In the genomic region with DNA sequence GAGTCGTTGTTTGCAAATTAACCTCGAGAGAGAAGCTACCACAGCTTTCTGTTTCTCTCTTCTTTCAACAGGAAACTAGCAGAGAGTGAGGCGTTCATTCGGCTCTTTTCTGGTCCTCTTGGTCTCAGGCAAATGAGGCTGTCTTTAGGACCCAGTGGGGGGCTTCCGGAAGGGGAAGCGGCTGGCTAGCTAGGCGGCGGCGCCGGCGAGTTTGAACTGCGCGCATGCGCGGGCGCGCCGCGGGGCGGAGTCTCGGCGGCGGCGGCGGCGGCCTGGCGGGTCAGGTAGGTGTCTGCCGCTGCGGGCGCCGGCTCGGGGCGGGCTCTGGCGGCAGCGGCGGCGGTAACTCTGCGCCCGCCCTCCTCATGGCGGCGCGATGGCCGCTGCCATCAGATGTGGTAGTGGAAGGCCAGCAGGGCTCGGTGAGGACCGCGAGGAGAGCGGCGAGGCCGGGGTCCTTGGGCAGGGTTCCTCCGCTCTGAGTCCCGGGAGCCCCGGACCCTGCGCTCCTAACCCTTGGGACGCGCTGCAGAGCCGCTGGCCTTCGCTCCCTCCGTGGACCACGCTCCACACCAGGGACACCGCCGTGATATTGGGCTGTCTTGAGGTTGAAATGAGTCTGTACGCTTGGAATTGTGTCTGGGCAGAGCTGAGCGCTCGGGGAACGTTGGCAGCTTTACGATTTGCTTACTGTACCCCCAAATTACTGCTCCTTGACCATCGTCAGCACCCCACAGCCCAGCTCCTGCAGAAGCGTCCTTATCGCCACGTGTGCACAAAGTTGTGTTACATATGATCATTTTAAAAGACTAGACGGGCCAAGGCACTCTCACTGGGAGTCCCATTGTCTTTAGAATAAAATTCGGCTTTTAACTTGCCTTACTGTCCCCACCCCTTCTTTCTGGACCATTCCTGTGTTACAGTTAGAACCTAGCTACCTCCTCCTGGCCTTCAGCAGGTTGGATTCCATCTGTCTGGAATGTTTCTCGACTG, we compare ENCODE assay signal across 8 mouse cellular contexts. TPM values are rescaled to one million over a fixed set of nuclear protein-coding genes. Genes with fewer than 3 reads are reported as not detected.
DNase-seq lines count a peak whose midpoint lies in the region; ATAC-seq and TF ChIP-seq lines count a peak whose summit lies in the region.

Gene Efcab11, minus strand, starts transcription at position 171 of the 993 bp plus-strand sequence.
Gene Tdp1, plus strand, starts transcription at position 249 of the 993 bp plus-strand sequence.

- under 1% methylated on average over 73 of the region's 73 CpGs for WGBS in heart, embryonic 15.5 days
- WGBS in liver, embryonic 14.5 days (ENCODE audit: insufficient replicate concordance): under 1% methylated on average over 62 of the region's 73 CpGs
- WGBS in neural tube, embryonic 11.5 days: under 1% methylated on average over 65 of the region's 73 CpGs
- WGBS in stomach, postnatal 0 days: under 1% methylated on average over 67 of the region's 73 CpGs

- peak within 1 kb of the TSS; percentile 89 for H3K9ac ChIP-seq in heart, embryonic 15.5 days
- H3K9ac ChIP-seq in liver, embryonic 14.5 days (replicated peaks): peak within 1 kb of the TSS; percentile 87
- peak within 1 kb of the TSS; percentile 90 for H3K9ac ChIP-seq in neural tube, embryonic 11.5 days (ENCODE audit: low read length)
- H3K9ac ChIP-seq in stomach, postnatal 0 days (ENCODE audit: low read length): peak within 1 kb of the TSS; percentile 82

- ATAC-seq in heart, embryonic 15.5 days (replicated peaks; ENCODE audit: insufficient number of reproducible peaks, insufficient read depth, low FRiP score, low read depth): peak; percentile 87
- peak; percentile 82 for ATAC-seq in liver, embryonic 14.5 days (ENCODE audit: insufficient read depth)
- ATAC-seq in neural tube, embryonic 11.5 days (ENCODE audit: insufficient read depth, low FRiP score, low TSS enrichment): peak; percentile 69
- peak; percentile 92 for ATAC-seq in stomach, postnatal 0 days (ENCODE audit: low FRiP score, low TSS enrichment)

- H3K4me3 ChIP-seq in brown adipose tissue, adult 24 weeks (ENCODE audit: insufficient read depth, low read depth, low read length): peak within 1 kb of the TSS; percentile 91
- H3K4me3 ChIP-seq in heart, embryonic 15.5 days: peak within 1 kb of the TSS; percentile 89
- H3K4me3 ChIP-seq in liver, embryonic 14.5 days (ENCODE audit: insufficient read depth in 1 of 2, low read depth in 2 of 2, low read length in 2 of 2): peak within 1 kb of the TSS; percentile 84 to 95
- peak within 1 kb of the TSS; percentile 78 for H3K4me3 ChIP-seq in neural tube, embryonic 11.5 days (ENCODE audit: low read depth, low read length)
- peak within 1 kb of the TSS; percentile 76 for H3K4me3 ChIP-seq in stomach, postnatal 0 days (ENCODE audit: low read depth, low read length)

- no peak for TF ChIP-seq EP300 in liver, embryonic 14.5 days (IDR thresholded peaks at IDR 0.05; ENCODE audit: low read depth)
- TF ChIP-seq EP300 in stomach, postnatal 0 days (optimal IDR thresholded peaks at IDR 0.05): no peak

- H3K9me3 ChIP-seq in heart, embryonic 15.5 days (replicated peaks): no peaks in the 10 kb centered on the region
- no peaks in the 10 kb centered on the region for H3K9me3 ChIP-seq in liver, embryonic 14.5 days (ENCODE audit: control insufficient read depth, low read length)
- no peaks in the 10 kb centered on the region for H3K9me3 ChIP-seq in neural tube, embryonic 11.5 days (ENCODE audit: control insufficient read depth, low read length)
- H3K9me3 ChIP-seq in stomach, postnatal 0 days (ENCODE audit: control insufficient read depth, low read length): no peaks in the 10 kb centered on the region

- H3K27me3 ChIP-seq in heart, embryonic 15.5 days: no peaks in the 10 kb centered on the region
- H3K27me3 ChIP-seq in liver, embryonic 14.5 days (ENCODE audit: control insufficient read depth, insufficient read depth, low read length): no peaks in the 10 kb centered on the region
- H3K27me3 ChIP-seq in neural tube, embryonic 11.5 days (ENCODE audit: control insufficient read depth, insufficient read depth, low read length): no peaks in the 10 kb centered on the region
- no peaks in the 10 kb centered on the region for H3K27me3 ChIP-seq in stomach, postnatal 0 days (ENCODE audit: control insufficient read depth, insufficient read depth, low read length)

- no peaks in the 10 kb centered on the region for H3K4me1 ChIP-seq in brown adipose tissue, adult 24 weeks (ENCODE audit: control insufficient read depth, insufficient read depth, insufficient read length, low read length)
- H3K4me1 ChIP-seq in heart, embryonic 15.5 days (replicated peaks): peaks cover 25% of the 10 kb centered on the region
- H3K4me1 ChIP-seq in liver, embryonic 14.5 days (replicated peaks; ENCODE audit: control insufficient read depth in 2 of 2, insufficient read depth in 2 of 2, low read length in 1 of 2): peaks cover 15 to 17% of the 10 kb centered on the region in 2 experiments
- peaks cover 13% of the 10 kb centered on the region for H3K4me1 ChIP-seq in neural tube, embryonic 11.5 days (ENCODE audit: control insufficient read depth, insufficient read depth, low read length)
- H3K4me1 ChIP-seq in stomach, postnatal 0 days (replicated peaks; ENCODE audit: control insufficient read depth, insufficient read depth): no peaks in the 10 kb centered on the region

- H3K36me3 ChIP-seq in heart, embryonic 15.5 days: no peaks in the 10 kb centered on the region
- no peaks in the 10 kb centered on the region for H3K36me3 ChIP-seq in liver, embryonic 14.5 days (replicated peaks; ENCODE audit: control insufficient read depth, insufficient read depth, low read depth)
- H3K36me3 ChIP-seq in neural tube, embryonic 11.5 days (ENCODE audit: control insufficient read depth, insufficient read depth, low read length): no peaks in the 10 kb centered on the region; the same call in 1 of the 2 replicates
- no peaks in the 10 kb centered on the region for H3K36me3 ChIP-seq in stomach, postnatal 0 days (ENCODE audit: control insufficient read depth, insufficient read depth, low read length)

- peak within 1 kb of the TSS; percentile 66 for H3K27ac ChIP-seq in brown adipose tissue, adult 24 weeks (replicated peaks; ENCODE audit: low read depth, low read length)
- H3K27ac ChIP-seq in heart, embryonic 15.5 days: peak within 1 kb of the TSS; percentile 91
- peak within 1 kb of the TSS; percentile 92 for H3K27ac ChIP-seq in liver, embryonic 14.5 days
- H3K27ac ChIP-seq in neural tube, embryonic 11.5 days (ENCODE audit: low read depth, low read length): peak within 1 kb of the TSS; percentile 74
- H3K27ac ChIP-seq in stomach, postnatal 0 days (replicated peaks): peak within 1 kb of the TSS; percentile 77

- peak within 1 kb of the TSS; percentile 94 for H3K4me2 ChIP-seq in heart, embryonic 15.5 days
- peak within 1 kb of the TSS; percentile 99 for H3K4me2 ChIP-seq in liver, embryonic 14.5 days (ENCODE audit: low read depth)
- H3K4me2 ChIP-seq in neural tube, embryonic 11.5 days (ENCODE audit: low read depth): peak within 1 kb of the TSS; percentile 92
- peak within 1 kb of the TSS; percentile 94 for H3K4me2 ChIP-seq in stomach, postnatal 0 days (replicated peaks; ENCODE audit: low read depth)

- peak; percentile 97 for DNase-seq in CD4-positive, CD25-positive, alpha-beta regulatory T cell, adult 2 months (ENCODE audit: low read depth, low spot score)
- DNase-seq in fibroblast of lung, adult 2 months (ENCODE audit: low read depth): peak; percentile 72
- DNase-seq in kidney, postnatal 25 days: peak; percentile 90 to 95
- peak; percentile 78 to 84 (median 83) for DNase-seq in liver, embryonic 14.5 days (ENCODE audit: low read depth in 3 of 3, low spot score in 3 of 3)
- DNase-seq in neural tube, embryonic 11.5 days (ENCODE audit: low spot score): peak; percentile 97
- DNase-seq in stomach, postnatal 0 days (ENCODE audit: low spot score): peak; percentile 96

- TF ChIP-seq CTCF in liver, embryonic 14.5 days (IDR thresholded peaks at IDR 0.05; ENCODE audit: low read depth): no peak; the same call in 1 of the 2 replicates
- TF ChIP-seq CTCF in stomach, postnatal 0 days (IDR thresholded peaks at IDR 0.05; ENCODE audit: low read depth): peak; percentile 28

RNA-seq across cellular contexts. Expression of gene Efcab11, which starts in this region (rescaled TPM):
- not detected in 2 replicates for polyA plus RNA-seq in brown adipose tissue, adult 24 weeks (2012; ENCODE audit: insufficient read depth, insufficient read length, missing spikeins)
- polyA plus RNA-seq in heart, embryonic 15.5 days (2015; fragmentation: Nextera tagmentation; extraction: Ambion mirVana): 8.3 and 8.5 TPM in 2 replicates
- 1.5 and 2.9 TPM in 2 replicates for polyA plus RNA-seq in liver, embryonic 14.5 days (2012; rRNA removed)
- 6.1 and 6.6 TPM in 2 replicates for polyA plus RNA-seq in liver, embryonic 14.5 days (2014; fragmentation: Nextera tagmentation; extraction: Ambion mirVana)
- 17.1 and 18.6 TPM in 2 replicates for polyA plus RNA-seq in neural tube, embryonic 11.5 days (2014; fragmentation: Nextera tagmentation; extraction: Ambion mirVana)
- polyA plus RNA-seq in stomach, postnatal 0 days (2015; fragmentation: Nextera tagmentation; extraction: Ambion mirVana): 2.8 and 3.6 TPM in 2 replicates

RNA-seq across cellular contexts. Expression of gene Tdp1, which starts in this region (rescaled TPM):
- polyA plus RNA-seq in brown adipose tissue, adult 24 weeks (2012; ENCODE audit: insufficient read depth, insufficient read length, missing spikeins): 4.9 and 6.5 TPM in 2 replicates
- polyA plus RNA-seq in heart, embryonic 15.5 days (2015; fragmentation: Nextera tagmentation; extraction: Ambion mirVana): 21.2 and 29.9 TPM in 2 replicates
- 15.4 and 16.8 TPM in 2 replicates for polyA plus RNA-seq in liver, embryonic 14.5 days (2012; rRNA removed)
- polyA plus RNA-seq in liver, embryonic 14.5 days (2014; fragmentation: Nextera tagmentation; extraction: Ambion mirVana): 23.3 and 29.8 TPM in 2 replicates
- polyA plus RNA-seq in neural tube, embryonic 11.5 days (2014; fragmentation: Nextera tagmentation; extraction: Ambion mirVana): 76.2 and 77.3 TPM in 2 replicates
- polyA plus RNA-seq in stomach, postnatal 0 days (2015; fragmentation: Nextera tagmentation; extraction: Ambion mirVana): 12.9 and 13.3 TPM in 2 replicates

Comparison
In these comparisons a context has a peak if more than half of its experiments do, and no peak if none do; other contexts are left out.
1. Peak in every context shown above with its lines: DNase-seq, ATAC-seq, H3K4me3 ChIP-seq and H3K27ac ChIP-seq.